Mouse (Mus musculus) embryonic facial prominence, embryonic 13.5 days (tissue): ENCODE results near the gene Lsm7. TPM values are rescaled to one million over a fixed set of nuclear protein-coding genes. Genes with fewer than 3 reads are reported as not detected.
A peak's percentile ranks its signal among the peaks of the same experiment; 100 is the strongest.

Experiments used
- ATAC-seq: fragments of 200-750 bp; cut with Nextera tagmentation; 2 replicates; pipeline ENCODE4 v1.8.0; 2017; ENCODE audit warnings: low read depth; ENCODE audit not compliant: insufficient number of reproducible peaks, insufficient read depth, low FRiP score, low TSS enrichment
- H3K27ac ChIP-seq: fragments of 300-500 bp; sonication (generic); 2 replicates; pipeline ENCODE4 v1.5.1; 2015; ENCODE audit warnings: moderate library complexity, mild to moderate bottlenecking, inconsistent platforms
- H3K27me3 ChIP-seq: fragments of 300-500 bp; sonication (generic); 2 replicates; pipeline ENCODE4 v1.6.1; 2015; ENCODE audit warnings: mild to moderate bottlenecking, inconsistent platforms
- H3K36me3 ChIP-seq: fragments of 300-500 bp; sonication (generic); 2 replicates; pipeline ENCODE4 v1.6.1; 2015; ENCODE audit warnings: mild to moderate bottlenecking, inconsistent platforms
- H3K4me1 ChIP-seq: fragments of 300-500 bp; sonication (generic); 2 replicates; pipeline ENCODE4 v1.6.1; 2015; ENCODE audit warnings: inconsistent platforms
- H3K4me2 ChIP-seq: fragments of 300-500 bp; sonication (generic); 2 replicates; pipeline ENCODE4 v1.6.1; 2015; ENCODE audit warnings: moderate library complexity, mild to moderate bottlenecking, inconsistent platforms
- H3K4me3 ChIP-seq: fragments of 300-500 bp; sonication (generic); 2 replicates; pipeline ENCODE4 v1.5.1; 2015; ENCODE audit warnings: mild to moderate bottlenecking, inconsistent platforms
- H3K9ac ChIP-seq: fragments of 300-500 bp; sonication (generic); 2 replicates; pipeline ENCODE4 v1.6.1; 2015; ENCODE audit warnings: mild to moderate bottlenecking, inconsistent platforms
- H3K9me3 ChIP-seq: fragments of 300-500 bp; sonication (generic); 2 replicates; pipeline ENCODE4 v1.6.1; 2016; ENCODE audit warnings: inconsistent platforms
- WGBS: fragments of 180-500 bp; shearing (Covaris S2); methylation state at CpG from one replicate; pipeline ENCODE4 v1.1.7; 2015; ENCODE audit warnings: mixed read lengths; 5-methylcytosine and 5-hydroxymethylcytosine counted together
- polyA plus RNA-seq: library from polyadenylated mRNA; unstranded; fragments of >200 nt; fragmentation: Nextera tagmentation; extraction: Ambion mirVana; gene quantifications from 2 replicates; pipeline ENCODE4 v1.2.1, GENCODE M21; 2015

Lsm7 gene
- polyA plus RNA-seq, 1 experiment from 2014 or later, result 339 TPM

DNA sequence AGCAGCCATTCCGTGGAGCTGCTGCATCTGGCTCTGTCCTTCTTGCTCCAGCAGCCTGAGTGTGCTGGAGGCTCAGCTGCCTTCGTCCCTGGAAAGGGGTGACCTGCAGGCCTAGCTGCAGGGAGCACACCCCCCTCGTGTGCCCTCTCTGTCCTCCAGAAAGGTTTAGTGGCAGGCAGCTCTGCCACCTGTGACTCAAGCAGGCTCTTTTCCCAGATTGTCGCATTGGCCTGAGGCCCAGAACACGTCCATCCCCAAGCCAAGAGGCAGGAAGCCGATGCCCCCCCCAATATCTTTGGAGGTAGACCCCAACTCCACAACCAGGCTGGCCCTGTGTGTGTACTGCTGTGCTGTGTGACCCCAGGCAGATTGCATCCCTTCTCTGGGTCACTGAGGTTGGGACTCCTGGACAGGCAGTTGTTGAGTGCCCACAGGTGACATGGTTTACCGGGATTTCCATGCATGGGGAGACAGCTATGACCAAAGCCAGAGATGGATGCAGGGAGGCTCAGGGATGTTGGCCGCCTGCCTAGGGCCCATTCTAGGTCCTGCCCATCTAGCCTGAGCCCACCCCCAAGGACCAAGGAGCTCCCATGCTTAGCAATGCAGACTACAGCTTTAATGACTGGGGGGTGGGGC, 9.8 kb downstream of the Lsm7 start:
- H3K4me1 ChIP-seq, result peaks cover 22% of the 10 kb centered on the region
- H3K27me3 ChIP-seq, result peaks cover 55% of the 10 kb centered on the region
- H3K27ac ChIP-seq, result no peak overlapping the region
- H3K36me3 ChIP-seq, result no peaks in the 10 kb centered on the region
- no peak overlapping the region for H3K4me3 ChIP-seq
- H3K4me2 ChIP-seq, result no peak overlapping the region
- WGBS, result 64% methylated on average over 8 of the region's 8 CpGs
- no peak overlapping the region for H3K9ac ChIP-seq
- H3K9me3 ChIP-seq, result no peaks in the 10 kb centered on the region
- ATAC-seq, result no peak

DNA sequence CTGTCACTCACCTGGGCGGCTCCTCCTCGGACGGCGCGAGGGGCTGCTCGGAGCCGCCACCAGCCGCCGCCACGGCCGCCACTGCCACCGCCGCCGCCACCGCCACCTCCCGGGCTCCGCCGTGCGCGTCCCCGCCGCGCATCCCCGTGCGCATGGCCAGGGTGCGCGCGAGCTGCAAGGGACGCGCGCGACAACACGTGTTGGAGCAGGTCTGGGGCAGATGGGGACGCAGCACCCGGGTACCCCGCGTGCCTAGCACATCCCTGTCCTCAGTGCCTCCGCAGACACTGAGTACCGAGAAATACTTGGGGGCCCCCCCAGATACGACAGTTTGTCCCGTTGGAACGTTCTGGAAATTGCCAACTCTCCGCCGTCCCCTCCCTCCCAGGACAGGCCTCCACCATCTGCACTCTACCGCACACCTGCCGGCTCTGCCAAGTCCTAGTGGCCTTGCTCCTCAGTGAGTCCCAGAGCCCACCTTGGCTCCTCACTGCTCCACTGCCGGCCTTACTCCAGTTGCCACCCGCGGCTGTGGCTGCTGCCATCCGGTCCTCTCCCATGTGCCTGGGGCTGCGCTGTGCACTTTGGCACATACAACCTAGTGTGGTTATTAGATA, 11.0 kb downstream of the Lsm7 start, which contains the start of gene Lingo3:
Lingo3 (minus strand) TSS at position 109 of the 617 bp plus-strand sequence.
- H3K4me3 ChIP-seq, result peak within 1 kb of the TSS; percentile 55
- H3K27me3 ChIP-seq, result peaks cover 61% of the 10 kb centered on the region
- no peaks in the 10 kb centered on the region for H3K9me3 ChIP-seq
- H3K9ac ChIP-seq, result peak within 1 kb of the TSS; percentile 74
- ATAC-seq, result no peak
- H3K4me1 ChIP-seq, result peaks cover 19% of the 10 kb centered on the region
- H3K36me3 ChIP-seq, result no peaks in the 10 kb centered on the region
- peak within 1 kb of the TSS; percentile 89 for H3K4me2 ChIP-seq
- H3K27ac ChIP-seq, result no peak within 1 kb of the TSS
- 4% methylated on average over 50 of the region's 51 CpGs for WGBS

DNA sequence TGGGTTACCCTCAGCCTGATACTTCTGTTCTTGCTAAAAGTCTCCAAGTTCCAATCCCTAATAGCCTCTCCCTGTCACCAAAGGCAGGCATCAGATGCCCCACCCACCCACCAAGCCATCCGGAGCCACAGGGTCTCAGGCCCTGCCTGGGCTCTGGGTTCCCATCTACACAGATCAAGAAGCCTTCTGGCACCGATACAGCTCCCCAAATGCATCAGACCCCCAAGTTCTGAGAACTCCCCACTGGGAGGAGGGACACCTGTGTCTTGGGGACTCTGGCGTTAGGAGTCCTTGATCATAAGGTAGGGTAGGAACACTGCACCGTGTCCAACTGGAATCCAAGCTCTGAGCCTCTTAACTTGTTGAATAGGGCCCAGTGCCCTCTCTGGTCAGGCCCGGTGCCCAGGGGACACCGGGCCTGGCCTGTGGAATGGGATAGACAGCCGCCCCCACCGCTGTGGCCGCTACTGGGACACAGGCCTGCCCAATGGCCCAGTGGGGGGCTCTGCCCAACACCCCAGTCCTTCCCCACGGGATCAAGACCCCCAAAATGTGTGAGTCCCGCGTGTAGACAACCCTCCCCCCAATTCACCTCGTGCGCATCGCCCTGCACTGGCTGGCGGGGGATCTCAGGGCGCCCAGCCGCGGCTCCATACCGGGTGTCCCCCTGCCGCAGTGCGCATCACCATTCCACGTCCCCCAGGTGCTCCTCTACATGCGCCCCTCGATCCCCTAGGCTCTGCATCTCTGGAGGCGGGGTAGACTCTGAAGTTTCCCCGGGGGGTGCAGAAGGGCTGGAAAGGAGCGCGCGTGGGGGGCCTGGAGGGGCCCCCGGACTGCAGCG, 11.7 kb downstream of the Lsm7 start:
- no peaks in the 10 kb centered on the region for H3K36me3 ChIP-seq
- no peaks in the 10 kb centered on the region for H3K9me3 ChIP-seq
- H3K4me2 ChIP-seq, result peak overlapping the region; percentile 89
- peak overlapping the region; percentile 55 for H3K4me3 ChIP-seq
- H3K27ac ChIP-seq, result no peak overlapping the region
- H3K4me1 ChIP-seq, result peaks cover 16% of the 10 kb centered on the region
- peaks cover 61% of the 10 kb centered on the region for H3K27me3 ChIP-seq
- H3K9ac ChIP-seq, result peak overlapping the region; percentile 74
- ATAC-seq, result no peak
- 13% methylated on average over 32 of the region's 32 CpGs for WGBS

- WGBS, result 82% methylated on average over 15 of the region's 15 CpGs
- no peak for ATAC-seq
- Histone ChIP-seq H3K9me3 (no peaks in the 10 kb centered on the region), H3K4me3 (no peak overlapping the region), H3K9ac (no peak overlapping the region), H3K27me3 (peaks cover 68% of the 10 kb centered on the region), H3K4me2 (no peak overlapping the region), H3K4me1 (peaks cover 16% of the 10 kb centered on the region), H3K27ac (no peak overlapping the region), H3K36me3 (no peaks in the 10 kb centered on the region)
Measured at GRCm38 (mm10) chr10:80842334-80842733, 12.7 kb downstream of the Lsm7 start.

DNA sequence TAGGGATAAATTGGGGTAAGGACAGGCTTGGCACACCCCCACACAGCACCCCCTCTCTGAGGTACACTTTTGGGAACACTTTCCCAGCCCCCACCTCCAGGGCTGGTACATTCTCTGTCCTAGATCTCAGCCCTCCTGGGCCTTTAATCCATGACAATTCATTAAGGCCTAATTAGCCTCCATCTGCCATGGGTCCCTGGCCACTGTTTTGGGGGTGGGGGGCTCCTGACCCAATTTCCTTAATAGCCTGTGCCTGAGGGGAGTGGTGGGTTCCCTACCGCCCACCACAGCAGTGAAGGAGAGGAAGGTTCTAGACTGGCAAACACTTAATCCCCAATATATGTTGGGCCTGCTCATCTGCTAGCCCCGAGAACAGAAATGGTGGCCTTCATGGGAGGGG, 13.3 kb downstream of the Lsm7 start:
- H3K36me3 ChIP-seq, result no peaks in the 10 kb centered on the region
- H3K4me3 ChIP-seq, result no peak overlapping the region
- H3K27ac ChIP-seq, result no peak overlapping the region
- no peak overlapping the region for H3K9ac ChIP-seq
- H3K27me3 ChIP-seq, result peaks cover 74% of the 10 kb centered on the region
- H3K4me2 ChIP-seq, result no peak overlapping the region
- whole genome bisulfite sequencing, result 66% methylated on average over 2 of the region's 2 CpGs
- no peaks in the 10 kb centered on the region for H3K9me3 ChIP-seq
- H3K4me1 ChIP-seq, result peaks cover 19% of the 10 kb centered on the region
- ATAC-seq, result no peak

GRCm38 (mm10) chr10:80839848-80840247, 15.2 kb downstream of the Lsm7 start:
- peaks cover 77% of the 10 kb centered on the region for H3K27me3 ChIP-seq
- H3K4me3 ChIP-seq, result no peak overlapping the region
- H3K4me2 ChIP-seq, result no peak overlapping the region
- ATAC-seq, result no peak
- 64% methylated on average over 6 of the region's 6 CpGs for WGBS
- H3K9me3 ChIP-seq, result peaks cover 7% of the 10 kb centered on the region
- H3K27ac ChIP-seq, result no peak overlapping the region
- peaks cover 19% of the 10 kb centered on the region for H3K4me1 ChIP-seq
- no peak overlapping the region for H3K9ac ChIP-seq
- no peaks in the 10 kb centered on the region for H3K36me3 ChIP-seq

DNA sequence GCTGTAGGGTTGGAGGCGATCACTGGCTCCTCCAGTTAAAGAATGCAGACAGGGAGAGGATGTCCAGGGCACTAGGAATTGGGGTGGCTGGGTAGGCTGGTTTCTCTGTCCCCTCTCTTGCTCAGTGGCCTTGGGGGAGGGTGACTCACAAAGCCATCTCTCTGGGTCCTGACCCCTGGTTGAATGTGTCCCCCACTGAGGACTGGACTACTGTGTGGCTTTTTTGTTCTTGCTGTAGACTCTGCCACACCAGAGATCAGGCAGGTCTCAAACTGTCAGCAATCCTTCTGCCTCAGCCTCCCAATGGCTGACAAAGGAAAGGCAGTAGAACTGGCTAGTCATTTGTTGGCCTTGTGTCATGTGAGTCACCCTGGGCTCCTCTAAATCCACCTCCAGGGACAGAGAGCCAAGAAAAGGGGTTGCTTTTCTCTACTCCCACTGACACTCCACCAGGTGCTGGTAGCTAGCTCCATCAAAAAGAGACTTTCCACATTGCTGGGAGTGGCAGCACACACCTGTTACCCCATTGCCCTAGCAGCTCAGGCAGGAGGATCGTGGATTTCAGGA, 16.6 kb downstream of the Lsm7 start:
- H3K9me3 ChIP-seq, result peaks cover 14% of the 10 kb centered on the region
- no peak for ATAC-seq
- 45% methylated on average over 2 of the region's 2 CpGs for WGBS
- no peak overlapping the region for H3K9ac ChIP-seq
- no peak overlapping the region for H3K27ac ChIP-seq
- no peak overlapping the region for H3K4me2 ChIP-seq
- H3K27me3 ChIP-seq, result peaks cover 77% of the 10 kb centered on the region
- H3K4me1 ChIP-seq, result peaks cover 9% of the 10 kb centered on the region
- no peaks in the 10 kb centered on the region for H3K36me3 ChIP-seq
- H3K4me3 ChIP-seq, result no peak overlapping the region

DNA sequence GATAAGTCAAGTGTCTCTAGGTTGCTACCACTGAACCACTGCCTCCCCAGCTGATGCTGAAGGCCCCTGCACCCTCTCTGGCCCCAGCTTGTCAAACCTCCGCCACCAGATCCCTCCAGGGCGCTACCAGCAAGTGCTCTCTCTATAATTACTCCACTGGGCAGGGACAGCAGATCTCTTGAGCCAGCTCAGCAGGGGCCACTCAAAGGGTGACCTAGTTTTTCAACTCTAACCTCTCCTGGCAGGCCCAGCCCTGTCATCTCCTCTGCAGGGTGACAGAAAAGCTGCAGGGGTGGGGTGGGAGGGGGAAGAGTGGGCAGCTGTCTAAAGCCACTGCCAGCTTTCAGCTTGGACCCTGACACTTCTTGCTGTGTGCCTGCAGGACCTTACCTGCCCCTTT, 17.2 kb downstream of the Lsm7 start:
- no peak overlapping the region for H3K27ac ChIP-seq
- no peak overlapping the region for H3K4me2 ChIP-seq
- H3K27me3 ChIP-seq, result peaks cover 75% of the 10 kb centered on the region
- peaks cover 14% of the 10 kb centered on the region for H3K9me3 ChIP-seq
- WGBS, result 9% methylated on average over 2 of the region's 2 CpGs
- no peaks in the 10 kb centered on the region for H3K36me3 ChIP-seq
- ATAC-seq, result no peak
- no peak overlapping the region for H3K9ac ChIP-seq
- H3K4me1 ChIP-seq, result 0 out of 2 replicates have a peak, but pooled peaks cover 3% of the 10 kb centered on the region
- no peak overlapping the region for H3K4me3 ChIP-seq

- Histone ChIP-seq H3K27me3 (peaks cover 67% of the 10 kb centered on the region), H3K27ac (no peak overlapping the region), H3K4me3 (no peak overlapping the region), H3K4me1 (0 out of 2 replicates have a peak, but pooled peaks cover 3% of the 10 kb centered on the region), H3K9me3 (peaks cover 14% of the 10 kb centered on the region), H3K4me2 (no peak overlapping the region), H3K36me3 (0 out of 2 replicates have a peak, but pooled peaks cover 4% of the 10 kb centered on the region), H3K9ac (no peak overlapping the region)
- ATAC-seq, result no peak
- 40% methylated on average over 7 of the region's 7 CpGs for WGBS
Measured at GRCm38 (mm10) chr10:80836949-80837379, 18.0 kb downstream of the Lsm7 start.

GRCm38 (mm10) chr10:80835617-80836016, 19.4 kb downstream of the Lsm7 start:
- H3K9me3 ChIP-seq, result peaks cover 14% of the 10 kb centered on the region
- peaks cover 57% of the 10 kb centered on the region for H3K27me3 ChIP-seq
- H3K4me2 ChIP-seq, result peak overlapping the region; percentile 7; the same call in 1 of the 2 replicates
- no peak overlapping the region for H3K27ac ChIP-seq
- ATAC-seq, result no peak
- 60% methylated on average over 30 of the region's 30 CpGs for WGBS
- peaks cover 13% of the 10 kb centered on the region for H3K4me1 ChIP-seq
- H3K9ac ChIP-seq, result no peak overlapping the region
- peaks cover 9% of the 10 kb centered on the region for H3K36me3 ChIP-seq
- H3K4me3 ChIP-seq, result 0 out of 2 replicates have a peak overlapping the region, but pooled peaks have one; percentile 5

GRCm38 (mm10) chr10:80832818-80833217, 22.2 kb downstream of the Lsm7 start:
- Histone ChIP-seq H3K4me1 (peaks cover 37% of the 10 kb centered on the region), H3K27ac (no peak overlapping the region), H3K4me3 (no peak overlapping the region), H3K4me2 (no peak overlapping the region), H3K36me3 (peaks cover 31% of the 10 kb centered on the region), H3K9me3 (peaks cover 14% of the 10 kb centered on the region), H3K9ac (no peak overlapping the region), H3K27me3 (peaks cover 48% of the 10 kb centered on the region)
- whole genome bisulfite sequencing, result 73% methylated on average over 7 of the region's 7 CpGs
- no peak for ATAC-seq
